In the genomic region with DNA sequence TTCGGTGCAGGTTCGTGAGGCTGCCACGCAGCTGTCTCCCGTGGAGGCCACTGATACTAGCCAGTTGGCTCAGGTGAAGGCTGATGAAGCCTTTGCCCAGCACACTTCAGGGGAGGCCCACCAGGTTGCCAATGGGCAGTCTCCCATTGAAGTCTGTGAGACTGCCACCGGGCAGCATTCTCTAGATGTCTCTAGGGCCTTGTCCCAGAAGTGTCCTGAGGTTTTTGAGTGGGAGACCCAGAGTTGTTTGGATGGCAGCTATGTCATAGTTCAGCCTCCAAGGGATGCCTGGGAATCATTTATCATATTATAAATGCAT, we compare ENCODE assay signal across 9 mouse cellular contexts. TPM values are rescaled to one million over a fixed set of nuclear protein-coding genes. Genes with fewer than 3 reads are reported as not detected.
A peak's percentile ranks its signal among the peaks of the same experiment; 100 is the strongest.
DNase-seq lines count a peak whose midpoint lies in the region; ATAC-seq lines count a peak whose summit lies in the region.
"Had no signal": no experiment of that assay in that cellular context is flagged by ENCODE, and none has a peak within 500 bp of the region (broad histone marks: within the 10 kb centered on the region; RNA-seq: fewer than 3 reads in every experiment).

No protein-coding gene starts in this region.

- ATAC-seq in heart, embryonic 13.5 days (ENCODE audit: extremely low read depth, insufficient number of reproducible peaks, low FRiP score, low TSS enrichment) = no peak
- 0 out of 2 replicates have a peak, but pooled peaks have one; percentile 6 for ATAC-seq in hindbrain, embryonic 12.5 days (ENCODE audit: low FRiP score)
- 0 out of 2 replicates have a peak, but pooled peaks have one; percentile 6 for ATAC-seq in megakaryocyte-erythroid progenitor cell, adult 5-6 weeks (replicated peaks; ENCODE audit: low FRiP score, low TSS enrichment, poor library complexity, severe bottlenecking)
- no peak for ATAC-seq in activated CD4-positive, CD25-positive, alpha-beta regulatory T cell, adult 4 months

- WGBS in heart, embryonic 13.5 days = 30% methylated on average over 5 of the region's 5 CpGs
- 24% methylated on average over 5 of the region's 5 CpGs for WGBS in hindbrain, embryonic 12.5 days

- DNase-seq in heart, adult 18-20 months = no peak
- DNase-seq in layer of hippocampus, adult 9-11 months = no peak
- no peak for DNase-seq in spleen, postnatal 10 days (ENCODE audit: low spot score in 2 of 2)

- no peaks in the 10 kb centered on the region for H3K36me3 ChIP-seq in heart, embryonic 13.5 days
- H3K36me3 ChIP-seq in hindbrain, embryonic 12.5 days = no peaks in the 10 kb centered on the region

- H3K27ac ChIP-seq in heart, embryonic 13.5 days (replicated peaks) = no peak overlapping the region
- no peak overlapping the region for H3K27ac ChIP-seq in brown adipose tissue, adult 24 weeks (replicated peaks; ENCODE audit: low read depth, low read length)
- no peak overlapping the region for H3K27ac ChIP-seq in hindbrain, embryonic 12.5 days

- H3K4me3 ChIP-seq in heart, embryonic 13.5 days = peak overlapping the region; percentile 54
- H3K4me3 ChIP-seq in brown adipose tissue, adult 24 weeks (ENCODE audit: insufficient read depth, low read depth, low read length) = peak overlapping the region; percentile 47
- peak overlapping the region; percentile 48 for H3K4me3 ChIP-seq in hindbrain, embryonic 12.5 days

- peaks cover 62% of the 10 kb centered on the region for H3K27me3 ChIP-seq in heart, embryonic 13.5 days (replicated peaks)
- peaks cover 50% of the 10 kb centered on the region for H3K27me3 ChIP-seq in hindbrain, embryonic 12.5 days

- H3K4me1 ChIP-seq in heart, embryonic 13.5 days = peaks cover 9% of the 10 kb centered on the region
- H3K4me1 ChIP-seq in brown adipose tissue, adult 24 weeks (ENCODE audit: control insufficient read depth, insufficient read depth, insufficient read length, low read length) = no peaks in the 10 kb centered on the region
- H3K4me1 ChIP-seq in hindbrain, embryonic 12.5 days = peaks cover 8% of the 10 kb centered on the region

- H3K9me3 ChIP-seq in heart, embryonic 13.5 days = no peaks in the 10 kb centered on the region
- no peaks in the 10 kb centered on the region for H3K9me3 ChIP-seq in hindbrain, embryonic 12.5 days (replicated peaks)

- H3K4me2 ChIP-seq in heart, embryonic 13.5 days = peak overlapping the region; percentile 90
- H3K4me2 ChIP-seq in hindbrain, embryonic 12.5 days (replicated peaks) = peak overlapping the region; percentile 93

- H3K9ac ChIP-seq in heart, embryonic 13.5 days = peak overlapping the region; percentile 79
- H3K9ac ChIP-seq in hindbrain, embryonic 12.5 days = peak overlapping the region; percentile 64; the same call in 1 of the 2 replicates

RNA-seq across cellular contexts. Expression of a gene that starts 1.6 kb away (rescaled TPM):
- polyA plus RNA-seq in heart, embryonic 13.5 days (2015; fragmentation: Nextera tagmentation; extraction: Ambion mirVana) = not detected in 2 replicates
- not detected for total RNA-seq in heart, adult 18-20 months (2021)
- not detected in 2 replicates for polyA plus RNA-seq in brown adipose tissue, adult 24 weeks (2012; ENCODE audit: insufficient read depth, insufficient read length, missing spikeins)
- polyA plus RNA-seq in hindbrain, embryonic 12.5 days (2016; fragmentation: Nextera tagmentation; extraction: Ambion mirVana) = 0.27 TPM in 1 of 2 replicates, not detected in the other
- not detected in 2 replicates for total RNA-seq in megakaryocyte-erythroid progenitor cell, adult 5-6 weeks (2014; fragmentation: Nextera tagmentation)
- total RNA-seq in megakaryocyte-erythroid progenitor cell, adult 5-6 weeks (2017) = not detected in 2 replicates
- polyA plus RNA-seq in activated CD4-positive, CD25-positive, alpha-beta regulatory T cell, adult 4 months (2017; shearing (Covaris generic)) = not detected
- total RNA-seq: megakaryocyte progenitor cell, adult 5-6 weeks had no signal

RNA-seq across cellular contexts. Expression of a gene that starts 2.2 kb away (rescaled TPM):
- not detected in 2 replicates for polyA plus RNA-seq in heart, embryonic 13.5 days (2015; fragmentation: Nextera tagmentation; extraction: Ambion mirVana)
- under 1 TPM; 0.40 to 0.46 TPM for total RNA-seq in heart, adult 18-20 months (2021)
- not detected in 2 replicates for polyA plus RNA-seq in brown adipose tissue, adult 24 weeks (2012; ENCODE audit: insufficient read depth, insufficient read length, missing spikeins)
- 0.17 TPM in 1 of 2 replicates, not detected in the other for polyA plus RNA-seq in hindbrain, embryonic 12.5 days (2016; fragmentation: Nextera tagmentation; extraction: Ambion mirVana)
- total RNA-seq in megakaryocyte-erythroid progenitor cell, adult 5-6 weeks (2014; fragmentation: Nextera tagmentation) = not detected in 2 replicates
- total RNA-seq in megakaryocyte-erythroid progenitor cell, adult 5-6 weeks (2017) = not detected in 2 replicates
- polyA plus RNA-seq in activated CD4-positive, CD25-positive, alpha-beta regulatory T cell, adult 4 months (2017; shearing (Covaris generic)) = under 1 TPM; 0.40 to 0.46 TPM

RNA-seq across cellular contexts. Expression of a gene that starts 9.4 kb away (rescaled TPM):
- polyA plus RNA-seq in heart, embryonic 13.5 days (2015; fragmentation: Nextera tagmentation; extraction: Ambion mirVana) = 83.9 and 87.0 TPM in 2 replicates
- 10 to 100 TPM; 46.0 to 53.9 TPM for total RNA-seq in heart, adult 18-20 months (2021)
- 31.8 and 39.1 TPM in 2 replicates for polyA plus RNA-seq in brown adipose tissue, adult 24 weeks (2012; ENCODE audit: insufficient read depth, insufficient read length, missing spikeins)
- 115 and 124 TPM in 2 replicates for polyA plus RNA-seq in hindbrain, embryonic 12.5 days (2016; fragmentation: Nextera tagmentation; extraction: Ambion mirVana)
- 103 and 110 TPM in 2 replicates for total RNA-seq in megakaryocyte-erythroid progenitor cell, adult 5-6 weeks (2014; fragmentation: Nextera tagmentation)
- 193 and 210 TPM in 2 replicates for total RNA-seq in megakaryocyte-erythroid progenitor cell, adult 5-6 weeks (2017)
- polyA plus RNA-seq in activated CD4-positive, CD25-positive, alpha-beta regulatory T cell, adult 4 months (2017; shearing (Covaris generic)) = 10 to 100 TPM; 84.0 to 93.8 TPM

RNA-seq across cellular contexts. Expression of a gene that starts 59.2 kb away (rescaled TPM):
- polyA plus RNA-seq in heart, embryonic 13.5 days (2015; fragmentation: Nextera tagmentation; extraction: Ambion mirVana) = 3.5 and 3.6 TPM in 2 replicates
- total RNA-seq in heart, adult 18-20 months (2021) = 1 to 10 TPM; 5.1 to 6.9 TPM
- 0.38 and 1.7 TPM in 2 replicates for polyA plus RNA-seq in brown adipose tissue, adult 24 weeks (2012; ENCODE audit: insufficient read depth, insufficient read length, missing spikeins)
- polyA plus RNA-seq in hindbrain, embryonic 12.5 days (2016; fragmentation: Nextera tagmentation; extraction: Ambion mirVana) = 2.9 and 4.3 TPM in 2 replicates
- 7.6 and 11.3 TPM in 2 replicates for total RNA-seq in megakaryocyte-erythroid progenitor cell, adult 5-6 weeks (2014; fragmentation: Nextera tagmentation)
- total RNA-seq in megakaryocyte-erythroid progenitor cell, adult 5-6 weeks (2017) = 9.8 and 17.4 TPM in 2 replicates
- polyA plus RNA-seq in activated CD4-positive, CD25-positive, alpha-beta regulatory T cell, adult 4 months (2017; shearing (Covaris generic)) = 10 to 100 TPM; 33.8 to 42.7 TPM

Comparison
In these comparisons a context has a peak if more than half of its experiments do, and no peak if none do; other contexts are left out.
1. ATAC-seq: peak in hindbrain, embryonic 12.5 days (single experiment) and megakaryocyte-erythroid progenitor cell, adult 5-6 weeks (single experiment); none in heart, embryonic 13.5 days (single experiment) and activated CD4-positive, CD25-positive, alpha-beta regulatory T cell, adult 4 months (single experiment).
2. Peak in every context shown above with its lines, with median percentiles within 50 percentile points of each other: H3K4me3 ChIP-seq.